Mouse (Mus musculus): Measurements from ENCODE around the gene Tmtc2.

DNA sequence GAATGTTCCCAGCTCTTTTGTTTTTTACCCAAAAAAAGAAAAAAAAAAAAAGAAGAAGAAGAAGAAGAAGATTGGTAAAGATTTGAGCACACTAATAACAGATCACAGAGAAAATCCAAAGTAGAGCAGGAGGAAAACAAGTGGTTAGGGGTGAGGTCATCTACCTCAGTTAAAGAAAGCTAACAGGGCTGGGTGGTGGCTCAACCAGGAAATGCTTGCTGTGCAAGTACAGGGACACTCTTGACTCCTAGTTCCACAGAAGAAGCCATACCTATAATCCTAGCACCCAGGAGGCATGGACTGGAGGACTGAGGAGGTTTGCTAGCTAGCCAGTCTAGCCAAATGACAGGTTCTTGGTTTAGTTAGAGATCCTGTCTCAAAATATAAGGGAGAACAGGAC, 38.4 kb downstream of the Tmtc2 start:
- no peak for TF ChIP-seq POLR2A (IDR thresholded peaks at IDR 0.05; ENCODE audit: low read depth, low read length)
- TF ChIP-seq CTCF (IDR thresholded peaks at IDR 0.05; ENCODE audit: extremely low read depth, insufficient read depth, insufficient read length, insufficient replicate concordance) = no peak

Measured in spleen, adult 2 months (tissue).